In genomic region chr3:96263558-96264403, GRCm38 (mm10) we compare ENCODE assay signal across 7 mouse cellular contexts. TPM values are rescaled to one million over a fixed set of nuclear protein-coding genes. Genes with fewer than 3 reads are reported as not detected.
DNase-seq lines count a peak whose midpoint lies in the region; ATAC-seq and TF ChIP-seq lines count a peak whose summit lies in the region.

No protein-coding gene starts in this region.

- peaks cover 8% of the 10 kb centered on the region; the same call in 1 of the 2 replicates for H3K4me1 ChIP-seq in kidney, adult 2 months (ENCODE audit: control insufficient read depth, insufficient read depth, low read length)
- H3K4me1 ChIP-seq in lung, embryonic 16.5 days (replicated peaks; ENCODE audit: control insufficient read depth, insufficient read depth, low read length): peaks cover 12% of the 10 kb centered on the region

- peak; percentile 46; the same call in 1 of the 2 replicates for ATAC-seq in lung, embryonic 16.5 days (ENCODE audit: low read depth)

- 2% methylated on average over 27 of the region's 27 CpGs for WGBS in kidney, adult 2 months
- 2% methylated on average over 27 of the region's 27 CpGs for WGBS in lung, embryonic 16.5 days

- H3K4me2 ChIP-seq in lung, embryonic 16.5 days (ENCODE audit: low read depth, low read length): peak overlapping the region; percentile 84

- peak; percentile 31 to 38 for DNase-seq in urinary bladder, adult 18-20 months (ENCODE audit: low spot score in 2 of 2)
- DNase-seq in urinary bladder, postnatal 4 days (ENCODE audit: low spot score in 2 of 2): no peak
- peak; percentile 62 for DNase-seq in cerebellum, adult 8-10 months
- peak; percentile 25 for DNase-seq in gastrocnemius, postnatal 14 days
- no peak for DNase-seq in kidney, adult 2 months
- DNase-seq in right cerebral cortex, postnatal 4 days: peak; percentile 30

- peak overlapping the region; percentile 80 for H3K9ac ChIP-seq in lung, embryonic 16.5 days (ENCODE audit: low read length)

- no peaks in the 10 kb centered on the region for H3K27me3 ChIP-seq in kidney, adult 2 months (replicated peaks; ENCODE audit: control insufficient read depth, insufficient read depth, low read length)
- H3K27me3 ChIP-seq in lung, embryonic 16.5 days (ENCODE audit: control insufficient read depth, insufficient read depth, low read depth, low read length): no peaks in the 10 kb centered on the region

- no peaks in the 10 kb centered on the region for H3K9me3 ChIP-seq in lung, embryonic 16.5 days (ENCODE audit: control insufficient read depth, low read length)

- intact Hi-C loops in gastrocnemius, postnatal 14 days (cut with DNase I; ENCODE audit: low total_unique reads): no loop called here

- no peak for TF ChIP-seq POLR2A in kidney, adult 2 months (IDR thresholded peaks at IDR 0.05; ENCODE audit: low read depth, low read length)

- TF ChIP-seq CTCF in kidney, adult 2 months (conservative IDR thresholded peaks at IDR 0.05; ENCODE audit: insufficient read depth, insufficient read length, low read depth, low read length): no peak

- H3K36me3 ChIP-seq in kidney, adult 2 months (ENCODE audit: control insufficient read depth, insufficient read depth, low read length): no peaks in the 10 kb centered on the region
- H3K36me3 ChIP-seq in lung, embryonic 16.5 days (ENCODE audit: control insufficient read depth, insufficient read depth, low read length): no peaks in the 10 kb centered on the region

- H3K27ac ChIP-seq in kidney, adult 2 months (ENCODE audit: insufficient read depth, low read depth, low read length): peak overlapping the region; percentile 97
- H3K27ac ChIP-seq in lung, embryonic 16.5 days (ENCODE audit: low read length): peak overlapping the region; percentile 97

- H3K4me3 ChIP-seq in kidney, adult 2 months (ENCODE audit: insufficient read depth, low read depth, low read length): peak overlapping the region; percentile 60
- peak overlapping the region; percentile 63 for H3K4me3 ChIP-seq in lung, embryonic 16.5 days (ENCODE audit: low read length)

RNA-seq across cellular contexts. Expression of gene Hist2h4, which starts 0.7 kb away (rescaled TPM):
- total RNA-seq in gastrocnemius, postnatal 14 days (2021): 10 to 100 TPM; 20.5 to 21.2 TPM
- 1.5 and 2.7 TPM in 2 replicates for polyA plus RNA-seq in kidney, adult 2 months (2012; rRNA removed)
- 9.8 and 12.3 TPM in 2 replicates for polyA plus RNA-seq in lung, embryonic 16.5 days (2015; fragmentation: Nextera tagmentation; extraction: Ambion mirVana)

RNA-seq across cellular contexts. Expression of gene Hist2h3b, which starts 4.7 kb away (rescaled TPM):
- 100 to 1,000 TPM; 154 to 189 TPM for total RNA-seq in gastrocnemius, postnatal 14 days (2021)
- 10.1 and 14.1 TPM in 2 replicates for polyA plus RNA-seq in kidney, adult 2 months (2012; rRNA removed)
- polyA plus RNA-seq in lung, embryonic 16.5 days (2015; fragmentation: Nextera tagmentation; extraction: Ambion mirVana): 55.7 and 61.1 TPM in 2 replicates

RNA-seq across cellular contexts. Expression of gene Hist2h2bb, which starts 5.8 kb away (rescaled TPM):
- total RNA-seq in gastrocnemius, postnatal 14 days (2021): 100 to 1,000 TPM; 160 to 175 TPM
- polyA plus RNA-seq in kidney, adult 2 months (2012; rRNA removed): 0.97 and 1.1 TPM in 2 replicates
- 13.0 and 14.5 TPM in 2 replicates for polyA plus RNA-seq in lung, embryonic 16.5 days (2015; fragmentation: Nextera tagmentation; extraction: Ambion mirVana)

RNA-seq across cellular contexts. Expression of gene Hist2h3c1, which starts 17.3 kb away (rescaled TPM):
- not detected for total RNA-seq in gastrocnemius, postnatal 14 days (2021)
- polyA plus RNA-seq in kidney, adult 2 months (2012; rRNA removed): not detected in 2 replicates
- 1.0 and 2.3 TPM in 2 replicates for polyA plus RNA-seq in lung, embryonic 16.5 days (2015; fragmentation: Nextera tagmentation; extraction: Ambion mirVana)

RNA-seq across cellular contexts. Expression of gene Hist2h2aa1, which starts 18.5 kb away (rescaled TPM):
- 10 to 100 TPM in 1 of 2 experiments, 1 to 10 TPM in 1; 3.3 to 12.8 TPM for total RNA-seq in gastrocnemius, postnatal 14 days (2021)
- polyA plus RNA-seq in kidney, adult 2 months (2012; rRNA removed): 285 and 388 TPM in 2 replicates
- polyA plus RNA-seq in lung, embryonic 16.5 days (2015; fragmentation: Nextera tagmentation; extraction: Ambion mirVana): 16.9 and 21.5 TPM in 2 replicates

Comparison
In these comparisons a context has a peak if more than half of its experiments do, and no peak if none do; other contexts are left out.
1. DNase-seq: peak in urinary bladder, adult 18-20 months (2 of 2), cerebellum, adult 8-10 months (single experiment), gastrocnemius, postnatal 14 days (single experiment) and right cerebral cortex, postnatal 4 days (single experiment); none in urinary bladder, postnatal 4 days (0 of 2) and kidney, adult 2 months (single experiment).